Mouse (Mus musculus) adipocyte (in vitro differentiated cells): ENCODE data around the gene Spata3.
"Not testable (repeated sequence)": the region's sequence is repeated elsewhere in the genome, so short reads cannot be mapped to it uniquely, and the experiment has no call there.

Experiments used
- DNase-seq: peaks from one replicate; pipeline ENCODE4 v3.0.0-alpha.2; 2016; ENCODE audit warnings: low spot score

The Spata3 gene

GRCm38 (mm10) chr1:86016516-86016915, at the start of gene Spata3:
Gene Spata3, plus strand, starts transcription at chr1:86016816.
- DNase-seq = no peak

- DNase-seq = no peak
Observed at GRCm38 (mm10) chr1:85969081-85969480, 47.5 kb upstream of the Spata3 start.

- no peak for DNase-seq
Observed at GRCm38 (mm10) chr1:85969519-85969918, 47.1 kb upstream of the Spata3 start.

DNA sequence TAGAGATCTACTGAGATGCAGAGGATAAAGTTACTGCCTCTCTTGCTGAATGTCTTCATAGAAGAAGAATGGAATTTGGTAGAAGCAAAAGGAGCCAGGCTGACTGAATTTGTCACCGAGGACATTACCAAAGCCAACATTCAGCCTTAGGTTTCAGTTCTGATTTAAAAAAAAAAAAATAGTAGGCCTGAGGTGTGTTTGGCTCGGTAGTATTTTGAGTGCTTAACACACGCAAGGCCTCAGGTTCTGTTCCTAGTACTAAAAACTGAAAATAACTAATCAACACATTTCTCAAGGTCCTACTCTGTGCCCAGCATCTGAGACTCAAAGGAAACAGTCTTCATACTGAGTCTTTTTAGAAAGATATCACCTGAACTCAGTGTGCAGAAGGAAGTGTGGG, 45.5 kb upstream of the Spata3 start:
- DNase-seq = no peak

GRCm38 (mm10) chr1:85972341-85972740, 44.3 kb upstream of the Spata3 start:
- no peak for DNase-seq

GRCm38 (mm10) chr1:85973468-85973877, 43.1 kb upstream of the Spata3 start:
- no peak for DNase-seq

GRCm38 (mm10) chr1:85977709-85978108, 38.9 kb upstream of the Spata3 start:
- no peak for DNase-seq

DNA sequence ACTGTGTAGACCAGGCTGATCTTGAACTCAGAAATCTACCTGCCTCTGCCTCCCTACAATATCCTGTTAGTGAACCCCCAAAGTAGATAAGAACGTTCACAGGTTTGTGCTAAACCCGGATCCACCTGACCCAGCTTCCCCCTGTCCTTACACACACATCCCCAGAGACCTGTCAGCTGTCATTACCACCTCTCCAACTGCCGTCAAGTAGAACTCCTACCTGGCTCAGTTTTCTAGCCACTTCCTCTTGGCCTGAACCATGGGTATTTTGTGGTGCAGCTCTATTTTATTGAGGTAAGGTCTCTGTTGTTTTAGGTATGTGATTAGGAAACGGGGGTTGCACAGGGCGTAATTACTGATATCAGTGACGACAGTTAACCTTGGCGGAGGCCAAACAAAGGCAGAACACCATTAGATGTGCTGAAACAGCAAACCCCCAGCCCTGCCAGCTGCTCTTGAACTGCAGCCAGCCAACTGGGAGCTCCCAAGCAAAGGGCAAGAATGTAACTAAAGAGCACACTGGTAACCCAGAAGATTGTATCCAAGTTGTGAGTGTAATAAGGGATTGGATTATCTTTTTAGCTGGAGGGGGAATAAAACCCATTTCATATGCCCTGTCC, 34.8 kb upstream of the Spata3 start:
- peak; percentile 50 for DNase-seq

GRCm38 (mm10) chr1:85985784-85986183, 30.8 kb upstream of the Spata3 start:
- no peak for DNase-seq

DNA sequence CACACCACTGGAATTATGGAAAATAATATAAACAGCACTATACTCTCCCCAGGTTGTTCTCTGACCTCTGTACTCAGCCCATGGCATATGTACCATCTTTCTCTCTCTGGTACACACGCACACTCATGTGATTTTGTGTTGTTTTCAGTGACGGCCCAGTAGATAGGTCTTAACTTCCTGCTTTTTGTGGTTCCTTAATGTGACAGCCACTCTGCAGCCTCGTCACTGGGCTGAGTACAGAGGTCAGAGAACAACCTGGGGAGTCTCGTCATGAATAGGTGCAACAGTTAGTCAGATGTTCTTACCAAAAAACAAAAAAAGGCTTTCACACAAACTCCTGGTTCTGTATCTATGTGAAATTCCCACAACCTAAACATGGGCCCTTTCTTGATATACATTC, 28.3 kb upstream of the Spata3 start:
- DNase-seq = no peak

DNA sequence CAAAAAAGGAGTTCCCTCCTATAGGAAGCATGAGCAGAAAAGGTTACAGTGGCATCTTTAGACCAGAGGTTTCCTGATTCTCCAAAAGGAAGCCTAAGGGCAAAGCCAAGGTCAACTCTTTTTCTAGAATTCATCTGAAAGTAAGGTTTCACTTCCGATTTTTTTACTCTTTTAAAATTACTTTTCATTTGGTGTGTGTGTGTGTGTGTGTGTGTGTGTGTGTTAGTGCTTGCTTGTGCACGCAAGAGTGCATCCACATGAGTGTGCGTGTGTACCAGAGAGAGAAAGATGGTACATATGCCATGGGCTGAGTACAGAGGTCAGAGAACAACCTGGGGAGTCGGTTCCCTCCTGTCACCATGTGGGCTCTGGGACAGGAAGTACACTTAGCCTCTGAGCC, 27.7 kb upstream of the Spata3 start:
- not testable (repeated sequence) for DNase-seq

DNA sequence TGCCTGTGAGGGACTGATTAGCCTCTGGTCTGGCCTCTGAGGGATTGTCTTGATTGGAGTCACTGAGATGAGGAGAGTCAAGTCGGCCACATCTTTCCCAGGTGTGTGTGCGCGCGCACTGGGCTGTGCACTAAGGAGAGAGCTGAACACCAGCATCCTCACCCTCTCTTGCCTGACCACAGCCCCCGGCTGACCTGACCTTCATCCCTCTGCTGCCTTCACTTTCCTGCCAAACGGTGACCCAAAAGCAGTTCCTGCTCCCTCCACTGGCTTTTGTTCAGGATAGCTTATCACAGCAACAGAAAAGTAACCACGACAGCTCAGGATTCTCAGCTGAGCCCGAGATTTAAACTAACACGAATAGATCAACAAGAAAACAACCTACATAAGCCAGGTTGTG, 24.4 kb upstream of the Spata3 start:
- DNase-seq = no peak

DNA sequence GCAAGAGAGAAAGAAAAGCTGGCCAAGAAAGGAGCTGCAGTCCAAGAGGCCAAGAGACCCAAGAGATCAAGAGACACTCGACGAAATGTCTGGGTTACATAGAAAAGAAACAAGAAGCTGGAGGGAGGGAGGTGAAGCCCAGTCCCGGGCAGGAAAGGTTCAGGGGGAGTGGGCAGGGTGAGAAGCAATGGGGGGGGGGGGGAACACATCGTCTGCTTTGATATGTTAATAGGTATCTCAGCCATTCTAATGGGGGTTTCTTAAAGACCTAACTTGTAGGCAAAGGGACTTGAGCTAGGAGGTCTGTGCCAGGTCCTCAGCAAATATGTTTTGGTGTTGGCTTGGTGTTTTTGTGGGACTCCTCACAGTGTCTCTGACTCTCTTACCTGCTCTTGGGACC, 23.1 kb upstream of the Spata3 start:
- DNase-seq = no peak

GRCm38 (mm10) chr1:85997221-85997620, 19.4 kb upstream of the Spata3 start:
- DNase-seq = no peak

GRCm38 (mm10) chr1:85998012-85998411, 18.6 kb upstream of the Spata3 start:
- DNase-seq = no peak

GRCm38 (mm10) chr1:85999853-86000570, 16.6 kb upstream of the Spata3 start:
- DNase-seq = no peak

- no peak for DNase-seq
Observed at GRCm38 (mm10) chr1:86005540-86005939, 11.1 kb upstream of the Spata3 start.

GRCm38 (mm10) chr1:86006040-86006439, 10.6 kb upstream of the Spata3 start:
- no peak for DNase-seq

DNA sequence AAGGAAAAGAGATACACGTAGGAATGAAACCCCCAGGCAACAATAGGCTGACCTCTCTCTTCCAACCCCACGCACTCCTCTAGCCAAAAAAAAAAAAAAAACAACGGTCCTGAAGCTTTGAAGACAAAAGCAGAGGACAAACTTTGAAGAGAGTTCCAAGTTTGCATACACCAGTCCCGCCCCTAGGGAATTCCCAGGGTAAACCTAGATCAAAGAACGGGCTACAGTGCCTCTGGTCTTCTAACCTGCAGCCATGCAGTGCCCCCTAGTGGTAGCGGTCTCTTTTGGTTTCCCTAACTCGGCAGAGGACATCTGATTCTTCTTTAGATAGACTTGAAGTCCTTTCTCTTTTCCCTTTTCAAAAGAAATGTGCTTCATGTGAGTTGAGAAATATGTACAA, 8.8 kb upstream of the Spata3 start:
- peak; percentile 88 for DNase-seq

DNA sequence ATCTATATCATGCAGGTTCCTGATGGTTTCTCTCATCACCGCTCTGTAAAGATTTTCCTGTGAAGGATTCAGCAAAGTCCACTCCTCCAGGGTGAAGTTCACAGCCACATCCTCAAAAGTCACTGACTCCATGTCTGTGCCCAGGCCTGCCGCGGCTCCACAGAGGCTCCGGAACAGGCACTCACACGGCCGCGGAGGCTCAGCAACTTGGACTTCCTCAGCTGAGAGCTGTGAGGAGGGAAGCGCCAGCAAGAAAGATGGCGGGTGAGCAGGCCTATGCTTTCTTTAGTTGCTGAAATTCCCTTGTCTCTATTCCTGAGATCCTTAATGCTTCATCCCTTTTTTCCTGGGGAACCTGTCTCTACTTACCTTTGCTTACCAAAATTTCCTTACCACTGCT, 858 bp upstream of the Spata3 start:
- DNase-seq = not testable (repeated sequence)

- DNase-seq = no peak
Observed at GRCm38 (mm10) chr1:86018235-86019055, 1.8 kb downstream of the Spata3 start.

DNA sequence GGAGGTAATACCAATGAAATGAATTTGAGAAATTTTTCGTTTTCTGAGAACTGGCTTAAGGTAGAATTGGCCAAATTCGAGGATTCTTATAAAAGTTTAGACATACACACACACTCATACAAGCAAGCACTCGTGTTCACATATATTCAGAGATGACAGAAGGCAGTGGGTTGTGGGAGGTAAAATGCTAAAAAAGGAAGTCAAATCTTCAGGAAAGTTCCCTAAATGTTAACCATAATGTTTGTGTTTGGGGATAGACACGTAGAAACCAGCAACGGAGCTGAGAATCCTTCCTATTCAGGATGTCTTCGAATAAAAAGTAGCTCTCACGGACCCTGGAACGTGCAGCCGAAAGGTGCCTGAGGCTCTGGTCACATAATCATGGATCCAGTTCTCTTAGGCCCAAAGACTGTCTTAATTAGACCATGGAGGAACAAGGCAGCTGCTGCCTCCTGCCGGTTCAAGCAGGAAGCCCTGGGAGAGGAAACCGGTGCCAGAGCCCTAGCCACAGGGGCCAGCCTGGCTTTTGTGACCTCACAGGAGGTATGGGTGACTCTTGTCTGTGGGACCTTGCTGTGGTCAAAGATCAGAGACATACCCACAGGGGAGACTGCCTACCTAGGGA, 4.9 kb downstream of the Spata3 start:
- no peak for DNase-seq
